Mouse (Mus musculus) v-Abl transformed pro-B cells (cell line): Measurements from ENCODE around the gene Tdrd7.

ENCODE experiments used
- in situ Hi-C, 2 experiments: fragments of 400-800 bp; cut with MboI; formaldehyde crosslinking; loops; one replicate each; pipeline ENCODE4 v1.15.1; 2025; ENCODE audit not compliant: unreplicated experiment in 2 of 2

Gene Tdrd7

GRCm38 (mm10) chr4:46038892-46039751 is 74.0 kb downstream of the Tdrd7 start, which contains the start of gene Tmod1:
TSS of gene Tmod1 (plus strand) at chr4:46038935.
- in situ Hi-C loops, result no loop called here

- in situ Hi-C loops, result no loop called here
Observed at GRCm38 (mm10) chr4:46039899-46040298, 74.8 kb downstream of the Tdrd7 start.

GRCm38 (mm10) chr4:46040594-46041192 is 75.6 kb downstream of the Tdrd7 start:
- in situ Hi-C loops, result no loop called here

GRCm38 (mm10) chr4:46041761-46042504 is 76.8 kb downstream of the Tdrd7 start:
- in situ Hi-C loops, result no loop called here

GRCm38 (mm10) chr4:46042505-46042850 is 77.3 kb downstream of the Tdrd7 start:
- in situ Hi-C loops, result no loop called here

GRCm38 (mm10) chr4:46043361-46043760 is 78.2 kb downstream of the Tdrd7 start:
- in situ Hi-C loops, result no loop called here

- in situ Hi-C loops, result no loop called here
Observed at GRCm38 (mm10) chr4:46047971-46048370, 82.8 kb downstream of the Tdrd7 start.

GRCm38 (mm10) chr4:46048418-46048817 is 83.3 kb downstream of the Tdrd7 start:
- in situ Hi-C loops, result no loop called here

- in situ Hi-C loops, result no loop called here
Observed at GRCm38 (mm10) chr4:46053323-46054107, 88.4 kb downstream of the Tdrd7 start.

- in situ Hi-C loops, result no loop called here
Observed at GRCm38 (mm10) chr4:46056163-46056562, 91.0 kb downstream of the Tdrd7 start.

GRCm38 (mm10) chr4:46061259-46061962 is 96.3 kb downstream of the Tdrd7 start:
- in situ Hi-C loops, result no loop called here

- in situ Hi-C loops, result no loop called here
Observed at GRCm38 (mm10) chr4:46063841-46064240, 98.7 kb downstream of the Tdrd7 start.

GRCm38 (mm10) chr4:46064263-46064662 is 99.1 kb downstream of the Tdrd7 start:
- in situ Hi-C loops, result no loop called here

- in situ Hi-C loops, result no loop called here
Observed at GRCm38 (mm10) chr4:46064961-46065360, 99.8 kb downstream of the Tdrd7 start.

GRCm38 (mm10) chr4:46065695-46066340 is 100.7 kb downstream of the Tdrd7 start:
- in situ Hi-C loops, result no loop called here

GRCm38 (mm10) chr4:46068060-46068459 is 102.9 kb downstream of the Tdrd7 start:
- in situ Hi-C loops, result no loop called here

GRCm38 (mm10) chr4:46068573-46068972 is 103.4 kb downstream of the Tdrd7 start:
- in situ Hi-C loops, result no loop called here

- in situ Hi-C loops, result no loop called here
Observed at GRCm38 (mm10) chr4:46069851-46070482, 104.8 kb downstream of the Tdrd7 start.

GRCm38 (mm10) chr4:46072631-46073030 is 107.5 kb downstream of the Tdrd7 start:
- in situ Hi-C loops, result no loop called here
